Mouse (Mus musculus): ENCODE data around the gene N4bp1. TPM values are rescaled to one million over a fixed set of nuclear protein-coding genes. Genes with fewer than 3 reads are reported as not detected.

The N4bp1 gene
- polyA plus RNA-seq, 1 experiment from 2014 or later = 11.1 TPM

- WGBS = 98% methylated on average over 5 of the region's 5 CpGs
- H3K4me3 ChIP-seq = no peak overlapping the region
- H3K4me1 ChIP-seq = peaks cover 14% of the 10 kb centered on the region; the same call in 1 of the 2 replicates
- DNase-seq (ENCODE audit: low spot score) = no peak
- no peaks in the 10 kb centered on the region for H3K9me3 ChIP-seq (replicated peaks)
- H3K36me3 ChIP-seq = peaks cover 96% of the 10 kb centered on the region
- H3K27me3 ChIP-seq (ENCODE audit: low read depth, poor library complexity, severe bottlenecking) = no peaks in the 10 kb centered on the region
- H3K27ac ChIP-seq = no peak overlapping the region
These were observed 39.2 kb downstream of the N4bp1 start for GRCm38 (mm10) chr8:86845875-86846274.

GRCm38 (mm10) chr8:86844856-86845255 is 40.2 kb downstream of the N4bp1 start:
- DNase-seq (ENCODE audit: low spot score) = no peak
- no peak overlapping the region for H3K27ac ChIP-seq
- H3K4me1 ChIP-seq = peaks cover 14% of the 10 kb centered on the region; the same call in 1 of the 2 replicates
- H3K9me3 ChIP-seq (replicated peaks) = no peaks in the 10 kb centered on the region
- 96% methylated on average over 6 of the region's 6 CpGs for WGBS
- H3K27me3 ChIP-seq (ENCODE audit: low read depth, poor library complexity, severe bottlenecking) = no peaks in the 10 kb centered on the region
- peaks cover 95% of the 10 kb centered on the region for H3K36me3 ChIP-seq
- H3K4me3 ChIP-seq = no peak overlapping the region

GRCm38 (mm10) chr8:86843896-86844295 is 41.2 kb downstream of the N4bp1 start:
- Histone ChIP-seq H3K27ac (no peak overlapping the region), H3K36me3 (peaks cover 95% of the 10 kb centered on the region)

GRCm38 (mm10) chr8:86841556-86842309 is 43.3 kb downstream of the N4bp1 start:
- H3K9me3 ChIP-seq (replicated peaks) = no peaks in the 10 kb centered on the region
- H3K4me1 ChIP-seq = no peaks in the 10 kb centered on the region
- no peaks in the 10 kb centered on the region for H3K27me3 ChIP-seq (ENCODE audit: low read depth, poor library complexity, severe bottlenecking)
- 94% methylated on average over 8 of the region's 8 CpGs for WGBS
- peaks cover 80% of the 10 kb centered on the region for H3K36me3 ChIP-seq
- H3K4me3 ChIP-seq = no peak overlapping the region
- no peak for DNase-seq (ENCODE audit: low spot score)
- no peak overlapping the region for H3K27ac ChIP-seq

More at GRCm38 (mm10) chr8:86843896-86844295, 41.2 kb downstream of the N4bp1 start:
- no peaks in the 10 kb centered on the region for H3K27me3 ChIP-seq (ENCODE audit: low read depth, poor library complexity, severe bottlenecking)
- DNase-seq (ENCODE audit: low spot score) = no peak
- no peak overlapping the region for H3K4me3 ChIP-seq
- WGBS = 81% methylated on average over 8 of the region's 8 CpGs
- H3K9me3 ChIP-seq (replicated peaks) = no peaks in the 10 kb centered on the region
- peaks cover 14% of the 10 kb centered on the region; the same call in 1 of the 2 replicates for H3K4me1 ChIP-seq

GRCm38 (mm10) chr8:86840120-86840693 is 44.9 kb downstream of the N4bp1 start:
- 96% methylated on average over 12 of the region's 12 CpGs for WGBS
- H3K36me3 ChIP-seq = peaks cover 65% of the 10 kb centered on the region
- H3K27ac ChIP-seq = no peak overlapping the region
- no peak overlapping the region for H3K4me3 ChIP-seq
- no peaks in the 10 kb centered on the region for H3K9me3 ChIP-seq (replicated peaks)
- H3K4me1 ChIP-seq = no peaks in the 10 kb centered on the region
- DNase-seq (ENCODE audit: low spot score) = no peak
- no peaks in the 10 kb centered on the region for H3K27me3 ChIP-seq (ENCODE audit: low read depth, poor library complexity, severe bottlenecking)

GRCm38 (mm10) chr8:86838707-86839438 is 46.2 kb downstream of the N4bp1 start:
- DNase-seq (ENCODE audit: low spot score) = no peak
- H3K36me3 ChIP-seq = peaks cover 54% of the 10 kb centered on the region
- no peak overlapping the region for H3K27ac ChIP-seq
- no peak overlapping the region for H3K4me3 ChIP-seq
- H3K9me3 ChIP-seq (replicated peaks) = no peaks in the 10 kb centered on the region
- no peaks in the 10 kb centered on the region for H3K4me1 ChIP-seq
- H3K27me3 ChIP-seq (ENCODE audit: low read depth, poor library complexity, severe bottlenecking) = no peaks in the 10 kb centered on the region
- 90% methylated on average over 6 of the region's 6 CpGs for WGBS

- no peak for DNase-seq (ENCODE audit: low spot score)
- WGBS = 69% methylated on average over 2 of the region's 2 CpGs
- no peaks in the 10 kb centered on the region for H3K9me3 ChIP-seq (replicated peaks)
These were observed 47.8 kb downstream of the N4bp1 start for GRCm38 (mm10) chr8:86837234-86837633.

GRCm38 (mm10) chr8:86835881-86836280 is 49.2 kb downstream of the N4bp1 start:
- Histone ChIP-seq H3K27me3 (ENCODE audit: low read depth, poor library complexity, severe bottlenecking) (no peaks in the 10 kb centered on the region), H3K4me3 (no peak overlapping the region)

More at GRCm38 (mm10) chr8:86837234-86837633, 47.8 kb downstream of the N4bp1 start:
- Histone ChIP-seq H3K4me1 (no peaks in the 10 kb centered on the region), H3K27ac (no peak overlapping the region), H3K4me3 (no peak overlapping the region), H3K36me3 (peaks cover 37% of the 10 kb centered on the region), H3K27me3 (ENCODE audit: low read depth, poor library complexity, severe bottlenecking) (no peaks in the 10 kb centered on the region)

GRCm38 (mm10) chr8:86834496-86835260 is 50.4 kb downstream of the N4bp1 start:
- no peaks in the 10 kb centered on the region for H3K27me3 ChIP-seq (ENCODE audit: low read depth, poor library complexity, severe bottlenecking)
- no peaks in the 10 kb centered on the region for H3K9me3 ChIP-seq (replicated peaks)
- 90% methylated on average over 8 of the region's 8 CpGs for WGBS
- no peak overlapping the region for H3K4me3 ChIP-seq
- DNase-seq (ENCODE audit: low spot score) = no peak
- peaks cover 12% of the 10 kb centered on the region for H3K36me3 ChIP-seq
- no peaks in the 10 kb centered on the region for H3K4me1 ChIP-seq
- H3K27ac ChIP-seq = no peak overlapping the region

More at GRCm38 (mm10) chr8:86835881-86836280, 49.2 kb downstream of the N4bp1 start:
- Histone ChIP-seq H3K4me1 (no peaks in the 10 kb centered on the region), H3K9me3 (replicated peaks) (no peaks in the 10 kb centered on the region), H3K36me3 (peaks cover 24% of the 10 kb centered on the region), H3K27ac (no peak overlapping the region)
- no peak for DNase-seq (ENCODE audit: low spot score)

- H3K4me3 ChIP-seq = no peak overlapping the region
- WGBS = 89% methylated on average over 1 of the region's 1 CpGs
- peaks cover 5% of the 10 kb centered on the region; the same call in 1 of the 2 replicates for H3K36me3 ChIP-seq
- no peak overlapping the region for H3K27ac ChIP-seq
- no peaks in the 10 kb centered on the region for H3K9me3 ChIP-seq (replicated peaks)
- no peaks in the 10 kb centered on the region for H3K27me3 ChIP-seq (ENCODE audit: low read depth, poor library complexity, severe bottlenecking)
- H3K4me1 ChIP-seq = no peaks in the 10 kb centered on the region
- no peak for DNase-seq (ENCODE audit: low spot score)
These were observed 51.1 kb downstream of the N4bp1 start for GRCm38 (mm10) chr8:86833937-86834336.

- H3K9me3 ChIP-seq (replicated peaks) = no peaks in the 10 kb centered on the region
- no peak overlapping the region for H3K4me3 ChIP-seq
- DNase-seq (ENCODE audit: low spot score) = no peak
- no peaks in the 10 kb centered on the region for H3K27me3 ChIP-seq (ENCODE audit: low read depth, poor library complexity, severe bottlenecking)
- H3K36me3 ChIP-seq = no peaks in the 10 kb centered on the region
- 59% methylated on average over 2 of the region's 2 CpGs for WGBS
- H3K4me1 ChIP-seq = no peaks in the 10 kb centered on the region
- no peak overlapping the region for H3K27ac ChIP-seq
These were observed 56.1 kb downstream of the N4bp1 start for GRCm38 (mm10) chr8:86828925-86829324.

- no peaks in the 10 kb centered on the region for H3K4me1 ChIP-seq
- H3K27me3 ChIP-seq (ENCODE audit: low read depth, poor library complexity, severe bottlenecking) = no peaks in the 10 kb centered on the region
- H3K4me3 ChIP-seq = no peak overlapping the region
- no peak for DNase-seq (ENCODE audit: low spot score)
- no peak overlapping the region for H3K27ac ChIP-seq
- H3K9me3 ChIP-seq (replicated peaks) = no peaks in the 10 kb centered on the region
- H3K36me3 ChIP-seq = no peaks in the 10 kb centered on the region
- 92% methylated on average over 5 of the region's 5 CpGs for WGBS
These were observed 57.9 kb downstream of the N4bp1 start for GRCm38 (mm10) chr8:86827199-86827598.

Measured in limb, embryonic 10.5 days (tissue).